Mouse (Mus musculus) R1 (cell line): ENCODE results near the gene Ube2l6.
A peak's percentile ranks its signal among the peaks of the same experiment; 100 is the strongest.
"Not testable (repeated sequence)": the region's sequence is repeated elsewhere in the genome, so short reads cannot be mapped to it uniquely, and the experiment has no call there.

Experiments used
- DNase-seq: peaks from one replicate; pipeline ENCODE4 v3.0.0-alpha.2; 2018; ENCODE audit warnings: low read depth, low spot score

Ube2l6 gene

GRCm38 (mm10) chr2:84793154-84793553, 5.5 kb upstream of the Ube2l6 start:
- no peak for DNase-seq

- no peak for DNase-seq
These were observed 4.8 kb upstream of the Ube2l6 start for GRCm38 (mm10) chr2:84793871-84794270.

- peak; percentile 80 for DNase-seq
These were observed 665 bp upstream of the Ube2l6 start for GRCm38 (mm10) chr2:84797833-84798492.

- peak; percentile 67 for DNase-seq
These were observed 473 bp downstream of the Ube2l6 start for GRCm38 (mm10) chr2:84799041-84799561.

DNA sequence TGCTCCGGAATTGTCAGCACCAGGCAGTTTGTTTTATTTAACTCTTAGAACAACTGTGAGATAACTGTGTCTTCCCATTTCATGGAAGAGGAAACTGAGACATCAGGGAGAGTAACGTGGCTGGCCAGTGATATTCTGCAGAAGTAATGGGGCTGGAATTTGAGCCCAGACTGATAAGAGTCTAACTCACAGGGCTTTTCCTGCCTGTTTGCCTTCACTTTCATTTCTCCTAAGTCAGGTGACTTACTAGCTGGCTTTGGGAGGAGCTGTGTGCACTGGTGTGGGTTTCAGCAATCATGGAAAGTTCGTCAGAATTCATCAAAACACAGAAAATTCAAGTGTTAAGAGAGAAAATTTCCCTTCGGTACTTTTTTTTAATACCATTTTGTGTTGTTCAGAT, 1.7 kb downstream of the Ube2l6 start:
- DNase-seq, result no peak

DNA sequence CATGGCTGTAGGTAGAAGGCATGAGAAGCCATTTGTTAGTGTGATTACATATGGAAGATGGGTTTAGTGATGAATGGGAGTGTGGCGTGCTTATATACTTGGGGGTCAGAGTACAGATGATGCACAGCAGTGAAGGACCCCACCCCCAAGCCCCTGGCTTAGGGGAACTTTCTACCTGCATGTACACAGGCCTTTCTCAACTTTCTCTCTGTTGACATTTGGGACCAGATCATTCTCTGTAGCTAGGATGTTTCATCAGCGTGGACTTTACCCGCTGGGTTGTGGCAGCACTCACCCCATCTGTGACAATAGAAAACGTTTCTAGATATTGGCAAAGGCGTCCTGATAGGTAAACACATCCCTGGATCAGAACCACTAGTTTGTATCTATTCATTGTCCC, 2.6 kb downstream of the Ube2l6 start:
- not testable (repeated sequence) for DNase-seq

- DNase-seq, result no peak
These were observed 5.3 kb downstream of the Ube2l6 start for GRCm38 (mm10) chr2:84803963-84804362.

GRCm38 (mm10) chr2:84806546-84806945, 7.9 kb downstream of the Ube2l6 start:
- peak; percentile 84 for DNase-seq

GRCm38 (mm10) chr2:84809330-84809729, 10.7 kb downstream of the Ube2l6 start:
- peak; percentile 78 for DNase-seq

GRCm38 (mm10) chr2:84810526-84810885, 11.9 kb downstream of the Ube2l6 start:
- no peak for DNase-seq

GRCm38 (mm10) chr2:84810886-84811577, 12.4 kb downstream of the Ube2l6 start:
- DNase-seq, result peak; percentile 91

- no peak for DNase-seq
These were observed 13.3 kb downstream of the Ube2l6 start for GRCm38 (mm10) chr2:84811880-84812279.

DNA sequence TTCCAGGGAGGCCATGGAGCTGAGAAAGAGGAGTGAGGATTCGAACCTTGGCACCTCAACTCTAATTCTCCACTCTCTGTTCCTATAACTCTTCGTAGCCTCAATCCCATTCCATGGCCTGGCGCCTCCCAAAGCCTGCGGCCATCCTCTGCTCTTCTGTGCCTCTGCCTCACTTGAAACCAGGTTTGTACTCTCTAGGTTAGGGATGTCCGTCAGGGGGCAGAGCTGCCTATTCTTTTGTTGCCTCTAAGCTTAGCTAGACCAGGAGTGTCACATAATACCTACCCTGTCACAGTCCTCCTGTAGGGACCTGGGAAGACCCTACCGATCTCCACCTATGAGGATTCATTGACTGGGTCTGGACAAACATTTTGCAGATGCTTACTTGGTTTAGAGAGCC, 14.0 kb downstream of the Ube2l6 start:
- no peak for DNase-seq

GRCm38 (mm10) chr2:84819861-84820260, 21.2 kb downstream of the Ube2l6 start:
- no peak for DNase-seq

DNA sequence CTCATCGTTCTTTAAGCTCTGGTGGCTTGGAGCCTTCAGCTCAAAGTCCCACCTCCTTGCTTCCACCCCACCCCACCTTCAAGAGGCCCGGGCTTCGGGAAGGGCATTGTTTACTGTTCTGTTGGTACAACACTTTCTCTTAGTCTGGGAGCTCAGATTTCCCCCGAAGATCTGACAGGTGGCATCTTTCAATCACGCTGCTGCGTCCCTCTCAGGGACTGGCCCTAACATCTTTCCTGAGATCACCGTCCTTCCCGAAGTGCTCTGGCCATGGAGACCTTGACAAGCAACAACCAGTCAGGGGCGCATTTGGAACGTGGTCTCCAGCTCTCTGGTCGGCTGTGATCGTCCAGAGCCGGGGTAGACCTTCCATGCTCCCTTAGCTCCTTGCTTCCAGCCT, 23.9 kb downstream of the Ube2l6 start, which contains the start of gene Smtnl1:
Gene Smtnl1, minus strand, starts transcription at position 101 of the 400 bp plus-strand sequence.
- DNase-seq, result no peak

GRCm38 (mm10) chr2:84823237-84823636, 24.6 kb downstream of the Ube2l6 start:
- DNase-seq, result no peak

DNA sequence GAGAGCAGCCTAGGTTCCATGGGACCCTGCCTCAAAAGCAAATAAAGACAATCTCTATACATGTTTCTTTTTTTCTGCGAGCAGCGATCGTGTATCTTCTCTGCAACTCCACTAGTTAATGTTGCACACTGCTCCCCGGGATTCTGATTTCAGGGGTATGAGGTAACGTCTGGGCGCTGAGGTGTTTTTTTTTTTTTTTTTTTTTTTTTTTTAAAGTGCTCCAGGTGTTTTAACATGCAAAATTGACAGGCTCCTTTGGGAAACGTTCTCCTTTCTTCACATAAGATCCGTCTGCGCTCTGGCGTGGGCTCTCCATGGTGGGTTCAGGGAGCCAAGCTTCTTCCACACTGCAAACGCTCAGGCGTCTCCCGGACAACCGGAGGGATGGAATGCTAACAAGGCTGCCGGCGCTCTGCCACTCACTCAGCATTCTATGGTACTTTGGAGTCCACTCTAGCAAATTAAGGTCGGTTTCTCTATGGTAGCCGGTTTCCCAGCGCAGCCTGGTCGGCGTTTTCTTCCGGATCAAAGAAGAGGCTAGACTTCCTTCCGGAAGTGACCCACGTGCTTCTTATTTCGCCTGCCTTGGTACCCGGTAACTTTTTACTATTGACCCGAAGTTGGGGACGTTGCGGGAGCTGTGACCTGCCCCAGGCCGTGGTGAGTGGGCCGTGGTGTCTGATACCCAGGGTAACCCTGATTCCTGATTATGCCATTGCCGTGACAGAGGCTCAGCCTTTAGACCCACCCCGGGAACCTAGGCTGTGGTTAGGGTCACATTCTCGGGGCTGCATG, 28.1 kb downstream of the Ube2l6 start, which contains the start of gene Timm10:
Gene Timm10, plus strand, starts transcription at position 510 of the 795 bp plus-strand sequence.
- DNase-seq, result peak; percentile 98

DNA sequence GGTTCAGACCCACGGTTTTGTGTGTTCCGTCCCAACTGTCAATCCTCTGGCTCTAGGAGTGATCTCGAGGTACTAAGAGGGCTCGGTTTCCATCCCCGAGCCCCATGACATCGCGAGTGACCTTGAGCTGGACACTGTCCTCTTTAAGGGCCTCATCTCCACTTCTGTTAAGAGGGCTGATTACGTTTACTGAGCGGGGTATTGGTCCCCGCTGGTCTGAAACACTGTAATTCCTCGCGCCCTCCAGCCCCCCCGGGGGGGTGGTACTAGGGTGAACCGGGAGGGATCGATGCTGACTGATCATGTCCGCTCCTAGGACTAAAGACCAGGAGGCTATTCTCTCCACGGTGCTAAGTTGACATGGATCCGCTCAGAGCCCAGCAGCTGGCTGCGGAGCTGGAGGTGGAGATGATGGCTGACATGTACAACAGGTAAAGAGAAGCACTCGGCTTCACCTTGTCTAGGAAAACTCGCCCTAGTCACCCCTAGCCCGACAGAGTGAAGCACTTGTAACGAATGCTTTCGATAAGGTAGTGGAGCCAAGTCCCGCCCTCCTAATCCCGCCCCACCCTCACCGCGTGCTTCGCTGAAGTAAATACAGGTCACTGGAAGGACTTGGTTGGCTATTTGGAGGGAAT, 28.8 kb downstream of the Ube2l6 start:
- DNase-seq, result peak; percentile 60

- peak; percentile 81 for DNase-seq
These were observed 33.2 kb downstream of the Ube2l6 start for GRCm38 (mm10) chr2:84831666-84832391.

GRCm38 (mm10) chr2:84837107-84837506, 38.5 kb downstream of the Ube2l6 start:
- DNase-seq, result peak; percentile 83
